Mouse (Mus musculus): ENCODE measurements at regions not wholly inside any gene's neighbourhood (a gene's known extent, or its start where the extent isn't known, plus 50 kb on each side); places are given as distances from the start of the nearest gene placed in this dataset.
A peak's percentile ranks its signal among the peaks of the same experiment; 100 is the strongest.

GRCm38 (mm10) chr16:27586307-27586706 lies 197.6 kb downstream of the Ccdc50 start:
- ATAC-seq (ENCODE audit: low FRiP score) (no peak), DNase-seq (ENCODE audit: low spot score) (no peak)
- no peak overlapping the region for H3K4me2 ChIP-seq (replicated peaks; ENCODE audit: low read depth, low read length)
- WGBS = 56% methylated on average over 7 of the region's 7 CpGs
- H3K4me1 ChIP-seq (replicated peaks; ENCODE audit: control insufficient read depth, insufficient read depth, low read length) = no peaks in the 10 kb centered on the region
- no peak overlapping the region for H3K9ac ChIP-seq (ENCODE audit: low read depth, low read length)
- H3K9me3 ChIP-seq (ENCODE audit: control insufficient read depth, low read length) = no peaks in the 10 kb centered on the region
- no peak overlapping the region for H3K4me3 ChIP-seq (ENCODE audit: low read depth, low read length)
- no peaks in the 10 kb centered on the region for H3K36me3 ChIP-seq (ENCODE audit: control insufficient read depth, insufficient read depth, low read length)
- no peaks in the 10 kb centered on the region for H3K27me3 ChIP-seq (ENCODE audit: control insufficient read depth, insufficient read depth, low read length)
- no peak overlapping the region for H3K27ac ChIP-seq (ENCODE audit: low read depth, low read length)

- ATAC-seq (ENCODE audit: low FRiP score) (no peak), DNase-seq (ENCODE audit: low spot score) (no peak)
- Histone ChIP-seq H3K36me3 (ENCODE audit: control insufficient read depth, insufficient read depth, low read length) (no peaks in the 10 kb centered on the region), H3K27ac (ENCODE audit: low read depth, low read length) (no peak overlapping the region), H3K4me3 (ENCODE audit: low read depth, low read length) (no peak overlapping the region), H3K4me2 (replicated peaks; ENCODE audit: low read depth, low read length) (no peak overlapping the region), H3K9ac (ENCODE audit: low read depth, low read length) (no peak overlapping the region), H3K4me1 (replicated peaks; ENCODE audit: control insufficient read depth, insufficient read depth, low read length) (no peaks in the 10 kb centered on the region), H3K9me3 (ENCODE audit: control insufficient read depth, low read length) (no peaks in the 10 kb centered on the region), H3K27me3 (ENCODE audit: control insufficient read depth, insufficient read depth, low read length) (no peaks in the 10 kb centered on the region)
- 85% methylated on average over 3 of the region's 3 CpGs for WGBS
Observed at GRCm38 (mm10) chr16:27609366-27609765, 220.7 kb downstream of the Ccdc50 start.

GRCm38 (mm10) chr16:27641306-27641705 lies 252.6 kb downstream of the Ccdc50 start:
- ATAC-seq (ENCODE audit: low FRiP score) = no peak
- Histone ChIP-seq H3K36me3 (ENCODE audit: control insufficient read depth, insufficient read depth, low read length) (no peaks in the 10 kb centered on the region), H3K4me2 (replicated peaks; ENCODE audit: low read depth, low read length) (no peak overlapping the region), H3K9me3 (ENCODE audit: control insufficient read depth, low read length) (no peaks in the 10 kb centered on the region), H3K27ac (ENCODE audit: low read depth, low read length) (no peak overlapping the region), H3K4me1 (replicated peaks; ENCODE audit: control insufficient read depth, insufficient read depth, low read length) (no peaks in the 10 kb centered on the region), H3K4me3 (ENCODE audit: low read depth, low read length) (no peak overlapping the region), H3K9ac (ENCODE audit: low read depth, low read length) (no peak overlapping the region), H3K27me3 (ENCODE audit: control insufficient read depth, insufficient read depth, low read length) (no peaks in the 10 kb centered on the region)
- WGBS = 67% methylated on average over 2 of the region's 2 CpGs
- DNase-seq (ENCODE audit: low spot score) = no peak

- ATAC-seq (ENCODE audit: low FRiP score) = no peak
Observed at GRCm38 (mm10) chr16:27678275-27678674, 289.6 kb downstream of the Ccdc50 start.

GRCm38 (mm10) chr16:27682926-27683325 lies 294.3 kb downstream of the Ccdc50 start:
- Histone ChIP-seq H3K9me3 (ENCODE audit: control insufficient read depth, low read length) (no peaks in the 10 kb centered on the region), H3K27me3 (ENCODE audit: control insufficient read depth, insufficient read depth, low read length) (no peaks in the 10 kb centered on the region), H3K4me2 (replicated peaks; ENCODE audit: low read depth, low read length) (no peak overlapping the region), H3K9ac (ENCODE audit: low read depth, low read length) (no peak overlapping the region), H3K27ac (ENCODE audit: low read depth, low read length) (no peak overlapping the region), H3K36me3 (ENCODE audit: control insufficient read depth, insufficient read depth, low read length) (no peaks in the 10 kb centered on the region), H3K4me3 (ENCODE audit: low read depth, low read length) (no peak overlapping the region), H3K4me1 (replicated peaks; ENCODE audit: control insufficient read depth, insufficient read depth, low read length) (no peaks in the 10 kb centered on the region)
- DNase-seq (ENCODE audit: low spot score) = no peak
- WGBS = 88% methylated on average over 3 of the region's 3 CpGs
- ATAC-seq (ENCODE audit: low FRiP score) = no peak

More at GRCm38 (mm10) chr16:27678275-27678674, 289.6 kb downstream of the Ccdc50 start:
- 54% methylated on average over 2 of the region's 2 CpGs for WGBS
- Histone ChIP-seq H3K9me3 (ENCODE audit: control insufficient read depth, low read length) (no peaks in the 10 kb centered on the region), H3K36me3 (ENCODE audit: control insufficient read depth, insufficient read depth, low read length) (no peaks in the 10 kb centered on the region), H3K4me2 (replicated peaks; ENCODE audit: low read depth, low read length) (no peak overlapping the region), H3K9ac (ENCODE audit: low read depth, low read length) (no peak overlapping the region), H3K4me1 (replicated peaks; ENCODE audit: control insufficient read depth, insufficient read depth, low read length) (no peaks in the 10 kb centered on the region), H3K27ac (ENCODE audit: low read depth, low read length) (no peak overlapping the region), H3K4me3 (ENCODE audit: low read depth, low read length) (no peak overlapping the region), H3K27me3 (ENCODE audit: control insufficient read depth, insufficient read depth, low read length) (no peaks in the 10 kb centered on the region)
- peak; percentile 1 for DNase-seq (ENCODE audit: low spot score)

GRCm38 (mm10) chr16:27683826-27684225 lies 295.2 kb downstream of the Ccdc50 start:
- no peaks in the 10 kb centered on the region for H3K36me3 ChIP-seq (ENCODE audit: control insufficient read depth, insufficient read depth, low read length)
- no peak overlapping the region for H3K9ac ChIP-seq (ENCODE audit: low read depth, low read length)
- no peak overlapping the region for H3K4me3 ChIP-seq (ENCODE audit: low read depth, low read length)
- H3K9me3 ChIP-seq (ENCODE audit: control insufficient read depth, low read length) = no peaks in the 10 kb centered on the region
- no peaks in the 10 kb centered on the region for H3K27me3 ChIP-seq (ENCODE audit: control insufficient read depth, insufficient read depth, low read length)
- H3K4me1 ChIP-seq (replicated peaks; ENCODE audit: control insufficient read depth, insufficient read depth, low read length) = no peaks in the 10 kb centered on the region
- no peak overlapping the region for H3K27ac ChIP-seq (ENCODE audit: low read depth, low read length)
- no peak overlapping the region for H3K4me2 ChIP-seq (replicated peaks; ENCODE audit: low read depth, low read length)
- 80% methylated on average over 3 of the region's 3 CpGs for WGBS
- DNase-seq (ENCODE audit: low spot score) (no peak), ATAC-seq (ENCODE audit: low FRiP score) (no peak)

GRCm38 (mm10) chr16:27709946-27710345 lies 321.3 kb downstream of the Ccdc50 start:
- H3K9me3 ChIP-seq (ENCODE audit: control insufficient read depth, low read length) = no peaks in the 10 kb centered on the region
- no peak overlapping the region for H3K4me2 ChIP-seq (replicated peaks; ENCODE audit: low read depth, low read length)
- no peak overlapping the region for H3K9ac ChIP-seq (ENCODE audit: low read depth, low read length)
- H3K27me3 ChIP-seq (ENCODE audit: control insufficient read depth, insufficient read depth, low read length) = no peaks in the 10 kb centered on the region
- H3K36me3 ChIP-seq (ENCODE audit: control insufficient read depth, insufficient read depth, low read length) = no peaks in the 10 kb centered on the region
- DNase-seq (ENCODE audit: low spot score) (no peak), ATAC-seq (ENCODE audit: low FRiP score) (no peak)
- H3K4me1 ChIP-seq (replicated peaks; ENCODE audit: control insufficient read depth, insufficient read depth, low read length) = no peaks in the 10 kb centered on the region
- no peak overlapping the region for H3K27ac ChIP-seq (ENCODE audit: low read depth, low read length)
- WGBS = 81% methylated on average over 5 of the region's 5 CpGs
- H3K4me3 ChIP-seq (ENCODE audit: low read depth, low read length) = no peak overlapping the region

- Histone ChIP-seq H3K36me3 (ENCODE audit: control insufficient read depth, insufficient read depth, low read length) (no peaks in the 10 kb centered on the region), H3K4me3 (ENCODE audit: low read depth, low read length) (no peak overlapping the region), H3K9ac (ENCODE audit: low read depth, low read length) (no peak overlapping the region), H3K9me3 (ENCODE audit: control insufficient read depth, low read length) (no peaks in the 10 kb centered on the region), H3K4me2 (replicated peaks; ENCODE audit: low read depth, low read length) (no peak overlapping the region), H3K27ac (ENCODE audit: low read depth, low read length) (no peak overlapping the region), H3K4me1 (replicated peaks; ENCODE audit: control insufficient read depth, insufficient read depth, low read length) (no peaks in the 10 kb centered on the region), H3K27me3 (ENCODE audit: control insufficient read depth, insufficient read depth, low read length) (no peaks in the 10 kb centered on the region)
- DNase-seq (ENCODE audit: low spot score) (no peak), ATAC-seq (ENCODE audit: low FRiP score) (no peak)
- 98% methylated on average over 2 of the region's 2 CpGs for whole genome bisulfite sequencing
Observed at GRCm38 (mm10) chr16:27723445-27723844, 334.8 kb downstream of the Ccdc50 start.

All from hindbrain, embryonic 11.5 days (tissue).